Mouse (Mus musculus): ENCODE measurements at regions not wholly inside any gene's neighbourhood (a gene's known extent, or its start where the extent isn't known, plus 50 kb on each side); places are given as distances from the start of the nearest gene placed in this dataset.

- no peak for DNase-seq (ENCODE audit: extremely low spot score in 1 of 2, low spot score in 1 of 2)
Observed at GRCm38 (mm10) chr8:97477098-97477457, 1588.7 kb upstream of the Got2 start.

- no peak for DNase-seq (ENCODE audit: extremely low spot score in 1 of 2, low spot score in 1 of 2)
Observed at GRCm38 (mm10) chr8:97476430-97477097, 1588.2 kb upstream of the Got2 start.

GRCm38 (mm10) chr8:97473326-97473725 is 1585.0 kb upstream of the Got2 start:
- no peak for DNase-seq (ENCODE audit: extremely low spot score in 1 of 2, low spot score in 1 of 2)

GRCm38 (mm10) chr8:97461478-97461877 is 1573.1 kb upstream of the Got2 start:
- no peak for DNase-seq (ENCODE audit: extremely low spot score in 1 of 2, low spot score in 1 of 2)

GRCm38 (mm10) chr8:97447696-97448095 is 1559.3 kb upstream of the Got2 start:
- DNase-seq (ENCODE audit: extremely low spot score in 1 of 2, low spot score in 1 of 2) = no peak

GRCm38 (mm10) chr8:97441483-97441882 is 1553.1 kb upstream of the Got2 start:
- DNase-seq (ENCODE audit: extremely low spot score in 1 of 2, low spot score in 1 of 2) = no peak

- DNase-seq (ENCODE audit: extremely low spot score in 1 of 2, low spot score in 1 of 2) = no peak
Observed at GRCm38 (mm10) chr8:97433584-97433983, 1545.2 kb upstream of the Got2 start.

GRCm38 (mm10) chr8:97431467-97431866 is 1543.1 kb upstream of the Got2 start:
- DNase-seq (ENCODE audit: extremely low spot score in 1 of 2, low spot score in 1 of 2) = no peak

- DNase-seq (ENCODE audit: extremely low spot score in 1 of 2, low spot score in 1 of 2) = no peak
Observed at GRCm38 (mm10) chr8:97422331-97422730, 1534.0 kb upstream of the Got2 start.

- no peak for DNase-seq (ENCODE audit: extremely low spot score in 1 of 2, low spot score in 1 of 2)
Observed at GRCm38 (mm10) chr8:97414742-97415141, 1526.4 kb upstream of the Got2 start.

- DNase-seq (ENCODE audit: extremely low spot score in 1 of 2, low spot score in 1 of 2) = no peak
Observed at GRCm38 (mm10) chr8:97403308-97403707, 1515.0 kb upstream of the Got2 start.

GRCm38 (mm10) chr8:97397327-97397719 is 1509.0 kb upstream of the Got2 start:
- no peak for DNase-seq (ENCODE audit: extremely low spot score in 1 of 2, low spot score in 1 of 2)

GRCm38 (mm10) chr8:97396634-97397326 is 1508.4 kb upstream of the Got2 start:
- DNase-seq (ENCODE audit: extremely low spot score in 1 of 2, low spot score in 1 of 2) = no peak

GRCm38 (mm10) chr8:97389651-97390050 is 1501.3 kb upstream of the Got2 start:
- peak; percentile 4 to 11 for DNase-seq (ENCODE audit: extremely low spot score in 1 of 2, low spot score in 1 of 2)

- no peak for DNase-seq (ENCODE audit: extremely low spot score in 1 of 2, low spot score in 1 of 2)
Observed at GRCm38 (mm10) chr8:97389149-97389548, 1500.8 kb upstream of the Got2 start.

- no peak for DNase-seq (ENCODE audit: extremely low spot score in 1 of 2, low spot score in 1 of 2)
Observed at GRCm38 (mm10) chr8:97374911-97375771, 1486.8 kb upstream of the Got2 start.

GRCm38 (mm10) chr8:97346630-97347029 is 1458.3 kb upstream of the Got2 start:
- no peak for DNase-seq (ENCODE audit: extremely low spot score in 1 of 2, low spot score in 1 of 2)

GRCm38 (mm10) chr8:97315497-97315896 is 1427.2 kb upstream of the Got2 start:
- no peak for DNase-seq (ENCODE audit: extremely low spot score in 1 of 2, low spot score in 1 of 2)

- DNase-seq (ENCODE audit: extremely low spot score in 1 of 2, low spot score in 1 of 2) = no peak
Observed at GRCm38 (mm10) chr8:97308304-97308703, 1420.0 kb upstream of the Got2 start.

- no peak for DNase-seq (ENCODE audit: extremely low spot score in 1 of 2, low spot score in 1 of 2)
Observed at GRCm38 (mm10) chr8:97270582-97270981, 1382.2 kb upstream of the Got2 start.

GRCm38 (mm10) chr8:97260964-97261363 is 1372.6 kb upstream of the Got2 start:
- no peak for DNase-seq (ENCODE audit: extremely low spot score in 1 of 2, low spot score in 1 of 2)
